Mouse (Mus musculus): ENCODE results near the gene Abhd16b.
A peak's percentile ranks its signal among the peaks of the same experiment; 100 is the strongest.

The Abhd16b gene

DNA sequence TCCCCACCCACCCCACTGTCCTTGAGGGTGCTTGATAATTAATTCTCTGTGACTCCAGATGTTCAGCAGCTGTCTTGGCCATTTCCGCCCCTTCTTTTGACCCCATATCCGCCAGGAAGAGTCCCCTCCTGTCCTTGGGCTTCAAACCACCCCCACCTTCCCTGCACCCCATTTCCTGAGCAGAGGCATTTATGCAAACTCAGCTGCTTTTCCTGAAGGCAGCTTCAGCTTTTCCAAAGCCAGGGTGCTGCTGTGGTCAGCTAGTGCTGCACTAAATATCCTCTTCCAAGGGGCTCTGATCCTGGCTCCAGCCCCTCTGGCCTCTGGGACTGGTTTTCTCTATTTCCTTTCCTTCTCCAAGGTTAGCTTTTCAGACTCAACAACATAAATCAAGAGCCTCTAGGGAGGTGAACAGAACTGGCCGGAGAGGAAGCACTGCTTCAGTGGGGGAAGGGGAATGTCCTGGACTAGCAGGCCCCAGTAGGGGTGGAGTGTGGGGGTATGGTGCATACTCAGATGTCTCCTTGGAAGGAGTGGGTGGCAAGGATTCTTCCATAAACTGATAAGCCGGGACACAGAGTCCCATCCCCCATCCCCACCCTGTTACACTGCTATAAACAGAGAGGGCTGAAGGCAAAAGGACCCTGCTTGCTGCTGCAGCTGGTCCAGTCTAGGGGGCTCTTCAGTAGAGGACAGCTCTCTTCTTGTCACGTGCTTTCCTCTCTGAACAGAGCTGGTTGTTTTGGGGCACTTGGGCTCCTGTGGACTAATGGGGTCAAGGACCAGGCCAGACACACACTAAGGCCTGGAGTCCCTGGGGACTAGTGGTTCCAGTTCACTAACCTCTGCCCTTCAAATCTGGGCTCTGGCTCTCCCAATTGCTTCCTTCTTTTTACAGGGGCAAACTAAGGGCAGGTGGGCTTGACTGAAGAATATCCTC lies 5.4 kb upstream of the Abhd16b start:
- peak; percentile 27 for DNase-seq

DNA sequence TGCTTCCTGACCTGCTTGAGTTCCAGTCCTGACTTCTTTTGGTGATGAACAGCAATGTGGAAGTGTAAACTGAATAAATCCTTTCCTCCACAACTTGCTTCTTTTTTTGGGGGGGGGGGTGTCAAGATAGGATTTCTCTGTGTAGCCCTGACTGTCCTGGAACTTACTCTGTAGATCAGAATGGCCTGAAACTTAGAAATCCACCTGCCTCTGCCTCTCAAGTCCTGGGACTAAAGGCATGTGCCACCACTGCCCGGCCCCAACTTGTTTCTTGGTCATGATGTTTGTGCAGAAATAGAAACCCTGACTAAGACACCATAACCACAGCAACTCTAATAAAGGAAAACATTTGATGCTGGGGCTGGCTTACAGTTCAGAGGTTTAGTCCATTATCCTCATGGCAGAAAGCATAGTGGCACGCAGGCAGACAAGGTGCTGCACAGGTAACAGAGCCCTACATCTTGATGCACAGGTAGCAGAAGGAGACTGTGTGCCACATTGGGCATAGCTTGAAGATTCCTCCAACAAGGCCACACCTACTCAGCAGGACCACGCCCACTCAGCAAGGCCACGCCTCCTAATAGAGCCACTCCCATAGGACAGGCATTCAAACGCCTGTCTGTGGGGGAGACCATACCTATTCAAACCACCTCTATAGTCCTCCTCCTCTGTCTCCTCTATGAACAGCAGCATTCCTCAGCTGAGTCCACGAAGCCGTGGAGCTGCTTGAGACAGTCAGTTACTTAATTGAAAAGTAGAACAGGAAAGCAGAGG lies 1.4 kb upstream of the Abhd16b start:
- DNase-seq = peak; percentile 55

DNA sequence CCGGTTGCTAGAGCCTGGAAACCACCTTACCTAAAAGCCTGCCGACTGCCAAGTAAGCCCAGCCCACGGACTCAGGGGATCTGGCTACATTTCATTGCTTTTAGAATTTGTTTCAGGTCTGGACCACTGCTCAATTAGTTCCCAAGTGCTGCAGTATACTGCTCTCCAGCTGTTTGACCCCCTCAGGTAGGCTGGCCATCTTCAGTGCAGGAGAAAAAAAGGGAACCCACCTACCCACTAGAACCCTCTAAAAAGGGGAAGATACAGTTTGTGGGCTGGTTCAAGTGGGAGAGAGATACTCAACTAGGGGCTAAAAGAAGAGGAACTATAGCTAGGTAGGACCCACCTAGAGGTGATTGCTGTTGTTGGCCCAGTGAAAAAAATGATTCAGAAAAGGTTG lies 800 bp upstream of the Abhd16b start:
- DNase-seq = no peak

DNA sequence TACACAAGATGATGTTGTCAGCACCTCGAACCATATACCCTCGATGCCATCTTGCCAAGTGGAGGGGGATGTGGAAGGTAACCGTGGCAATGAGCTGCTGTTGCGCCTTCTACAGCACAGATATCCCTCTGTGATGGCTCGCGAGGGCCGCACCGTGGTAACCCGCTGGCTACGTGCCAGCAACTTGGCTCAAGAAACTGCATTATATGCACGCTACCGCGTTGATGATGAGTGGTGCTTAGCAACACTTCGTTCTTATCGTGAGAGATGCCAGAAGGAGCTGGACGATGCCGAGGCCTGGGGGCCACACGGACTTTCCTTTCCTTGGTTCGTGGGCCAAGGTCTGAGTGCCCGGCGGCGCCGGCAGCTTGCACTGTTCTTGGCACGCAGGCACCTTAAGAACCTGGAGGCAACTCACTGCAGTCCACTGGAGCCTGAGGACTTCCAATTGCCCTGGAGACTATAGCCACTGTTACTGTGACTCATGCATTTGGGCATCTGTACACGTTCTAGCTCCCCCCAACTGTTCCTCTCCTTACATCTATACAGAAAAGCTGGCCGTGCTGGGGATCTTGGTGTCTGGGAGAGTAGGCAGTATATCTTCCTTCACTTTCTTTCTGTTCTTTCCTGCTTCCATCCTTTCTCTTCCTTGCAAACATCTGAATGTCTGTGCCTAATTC lies 1.4 kb downstream of the Abhd16b start:
- DNase-seq = no peak

DNA sequence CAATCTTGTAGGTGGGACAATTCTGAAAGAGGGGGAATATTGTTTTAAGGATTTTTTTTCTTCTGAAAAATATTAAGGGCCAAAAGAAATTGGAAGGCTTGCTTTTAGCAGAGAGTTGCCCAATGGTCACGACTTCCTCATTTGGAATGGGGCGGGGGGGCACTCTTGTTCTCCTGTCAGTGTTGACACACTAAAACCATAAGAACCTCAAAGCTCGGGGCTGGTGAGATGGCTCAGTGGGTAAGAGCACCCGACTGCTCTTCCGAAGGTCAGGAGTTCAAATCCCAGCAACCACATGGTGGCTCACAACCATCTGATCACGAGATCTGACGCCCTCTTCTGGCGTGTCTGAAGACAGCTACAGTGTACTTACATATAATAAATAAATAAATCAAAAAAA lies 2.8 kb downstream of the Abhd16b start:
- DNase-seq = peak; percentile 50

DNA sequence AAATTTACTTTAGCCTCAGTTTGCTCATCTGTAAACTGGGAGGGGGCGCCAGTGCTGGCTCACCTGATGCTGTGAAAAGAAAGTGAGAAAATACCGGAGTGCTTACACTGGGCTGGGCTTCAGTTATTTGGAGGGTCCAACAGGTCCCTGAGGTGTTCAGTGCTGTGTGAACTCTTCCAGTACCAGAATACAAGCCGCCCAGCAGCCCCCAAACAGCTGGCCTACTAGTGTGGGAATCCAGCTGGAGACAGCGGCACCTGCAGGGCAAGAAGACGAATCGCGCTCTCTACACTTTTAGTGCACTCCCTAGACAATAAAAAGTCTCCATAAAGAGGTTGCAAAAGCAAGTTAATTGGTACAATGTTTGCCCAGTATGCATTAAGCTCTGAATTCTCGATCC lies 3.3 kb downstream of the Abhd16b start:
- peak; percentile 75 for DNase-seq

DNA sequence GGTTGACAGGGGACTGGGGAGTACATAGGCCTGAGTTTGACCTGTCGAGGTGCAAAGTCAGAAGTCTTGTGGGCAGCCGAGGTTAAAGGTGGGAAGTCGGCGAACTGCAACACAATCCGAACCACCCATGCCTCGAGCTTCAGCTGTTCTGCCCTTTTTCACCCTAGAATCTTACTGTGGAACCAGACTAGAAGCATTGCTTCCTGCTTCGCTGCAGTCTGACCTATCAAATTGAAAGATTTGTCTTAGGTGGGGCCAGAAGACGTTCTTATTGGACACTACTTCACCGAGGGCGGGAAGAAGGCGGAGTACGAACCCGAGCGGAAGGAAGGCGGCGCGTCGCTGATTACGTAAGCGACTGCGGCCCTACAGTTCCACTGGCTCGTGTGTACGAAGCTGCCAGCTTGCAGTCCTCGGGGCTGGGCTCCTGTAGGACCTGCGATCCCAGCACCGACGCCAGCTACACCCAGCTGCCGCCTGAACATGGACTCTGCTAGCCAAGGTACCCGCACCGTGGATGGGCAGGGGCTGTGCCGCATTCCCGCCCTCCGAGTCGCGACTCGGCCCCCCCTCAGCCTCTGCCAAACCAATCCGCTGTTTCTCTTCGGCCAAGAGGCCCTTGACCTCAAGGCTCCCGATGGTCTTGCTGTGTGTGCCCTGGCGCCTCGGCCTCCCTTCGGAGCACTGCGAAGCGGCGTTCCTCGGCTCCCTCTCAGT lies 4.0 kb downstream of the Abhd16b start, which contains the start of gene Tpd52l2:
Tpd52l2 (plus strand) TSS at position 312 of the 717 bp plus-strand sequence.
- DNase-seq = peak; percentile 97

DNA sequence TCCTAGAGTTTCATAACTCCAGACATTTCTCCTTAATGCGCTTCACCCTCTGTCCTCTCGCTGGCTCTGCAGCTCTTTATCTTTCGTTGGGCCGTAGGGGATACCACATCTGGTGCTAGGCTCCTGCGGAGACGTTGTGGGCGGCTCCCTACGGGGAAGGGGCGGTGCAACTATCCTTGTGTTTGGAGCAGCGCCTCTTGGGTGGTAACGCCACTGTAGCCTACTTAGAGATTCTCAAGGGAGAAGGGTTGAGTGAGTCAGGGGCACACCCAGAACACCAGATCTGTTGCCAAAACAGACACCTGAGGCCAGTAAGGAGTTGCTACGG lies 4.5 kb downstream of the Abhd16b start:
- DNase-seq = peak; percentile 84

DNA sequence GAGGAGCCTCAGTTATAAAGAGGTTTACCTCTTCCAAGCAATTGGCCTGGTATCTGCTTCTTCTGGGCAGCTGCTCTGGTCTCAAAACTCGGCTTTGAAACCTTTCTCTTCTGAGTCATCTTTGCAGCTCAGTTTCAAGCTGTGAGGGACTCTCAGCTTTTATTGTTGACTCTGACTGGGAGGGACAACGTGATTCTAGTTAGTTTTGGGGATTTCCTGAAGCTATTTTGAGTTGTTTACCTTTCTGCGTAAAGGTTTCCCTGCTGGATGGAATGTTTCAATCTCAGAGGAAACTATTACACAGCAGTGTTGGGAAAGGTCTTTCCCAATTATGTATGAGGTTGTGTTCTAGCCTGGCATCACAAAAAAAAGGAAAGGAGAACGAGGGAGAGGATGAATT lies 5.6 kb downstream of the Abhd16b start:
- DNase-seq = no peak

DNA sequence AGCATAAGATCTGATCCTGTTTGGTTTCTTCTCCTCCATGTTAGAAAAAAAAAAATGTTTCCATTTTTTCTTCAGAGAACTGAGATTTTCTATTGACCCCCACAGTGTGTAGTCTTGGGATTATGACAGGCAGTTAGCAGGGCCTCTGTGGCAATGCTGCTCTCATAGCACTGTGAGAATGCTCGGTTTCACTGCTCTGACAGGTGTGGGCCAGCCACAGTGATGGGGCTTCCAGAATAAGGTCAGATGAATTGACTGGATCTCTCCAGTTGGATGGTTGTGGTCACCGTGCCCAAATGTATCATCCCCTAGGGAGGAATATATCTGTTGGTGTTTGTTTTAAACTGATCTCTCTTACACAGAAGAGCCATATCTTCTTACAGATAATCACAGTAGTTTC lies 16.2 kb downstream of the Abhd16b start:
- DNase-seq = no peak

DNA sequence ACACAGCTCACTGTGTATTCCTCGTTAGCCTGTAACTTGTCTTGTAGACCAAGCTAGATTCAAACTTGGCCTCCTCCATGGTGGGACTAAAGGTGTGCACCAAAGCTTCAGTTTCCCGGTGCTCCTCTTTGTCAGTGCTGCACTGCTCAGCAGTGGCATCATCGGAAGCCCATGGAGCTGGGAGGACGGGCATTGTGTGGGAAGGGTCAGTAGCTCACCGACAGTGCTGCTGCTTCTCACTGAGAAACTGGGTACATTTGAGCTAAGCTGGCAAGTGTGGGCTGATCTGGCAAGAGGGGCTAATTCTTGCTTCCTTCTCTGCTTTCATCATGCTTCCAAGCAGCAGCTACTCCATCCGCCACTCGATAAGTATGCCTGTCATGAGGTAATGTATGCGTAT lies 18.2 kb downstream of the Abhd16b start:
- DNase-seq = no peak

DNA sequence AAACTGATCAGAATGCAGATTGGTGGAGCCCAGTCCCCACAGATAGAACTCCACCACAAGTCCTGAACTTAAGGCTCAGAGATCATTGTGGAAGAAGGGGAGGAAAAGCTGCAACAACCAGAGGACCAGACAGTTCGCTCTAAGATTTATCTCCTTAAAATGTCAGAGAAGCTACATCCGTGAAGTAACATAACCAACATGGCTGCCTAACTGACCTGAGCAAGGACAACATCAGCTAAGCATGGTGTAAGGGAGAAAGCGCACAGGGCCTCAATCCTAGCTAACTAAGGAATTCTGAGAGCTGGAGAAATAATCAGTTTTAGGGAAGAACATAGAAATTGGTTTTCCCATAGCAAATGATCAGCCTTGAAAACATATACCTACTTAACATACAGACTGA lies 26.2 kb downstream of the Abhd16b start:
- no peak for DNase-seq

DNA sequence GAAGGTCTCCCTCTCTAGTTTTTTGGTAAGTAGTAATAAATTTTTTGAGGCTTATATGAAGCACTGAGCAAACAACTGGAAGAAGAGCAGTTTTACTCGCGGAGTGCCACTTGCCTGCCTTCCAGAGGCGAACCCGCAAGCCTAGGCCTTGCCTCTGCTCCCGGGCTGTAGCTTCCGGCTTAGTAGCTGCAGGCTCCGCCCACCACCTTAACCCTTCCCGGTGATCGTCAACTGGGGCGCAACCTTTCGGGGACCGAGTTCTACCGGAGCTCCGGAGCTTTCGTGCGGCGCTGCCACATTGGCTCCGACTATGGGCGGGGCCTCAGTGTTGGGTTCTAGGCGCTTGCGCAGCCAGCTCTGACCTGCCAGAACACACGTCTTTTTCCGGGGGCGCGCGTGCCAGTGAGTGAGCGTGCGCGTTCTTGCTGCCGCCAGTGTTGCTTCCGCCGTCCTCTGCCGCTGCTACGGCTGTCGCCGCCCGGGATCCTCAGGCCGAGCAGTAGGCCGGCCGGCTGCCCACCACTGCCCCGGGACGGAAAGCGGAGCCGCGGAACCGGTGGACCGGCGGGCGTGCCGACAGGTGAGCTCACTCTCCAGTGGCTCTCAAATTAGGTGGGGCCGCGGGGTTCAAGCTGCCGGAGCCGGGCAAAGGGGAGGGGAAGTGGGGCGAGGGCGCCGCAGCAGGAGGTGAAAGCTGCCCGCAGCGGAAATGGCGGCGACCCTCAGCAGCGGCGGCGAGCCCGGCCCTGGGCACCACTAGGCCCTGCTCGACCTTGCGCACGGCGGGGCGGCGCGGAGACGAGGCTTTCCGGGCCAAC lies 27.3 kb downstream of the Abhd16b start, which contains the start of gene Dnajc5:
Dnajc5 (plus strand) TSS at position 368 of the 818 bp plus-strand sequence.
- peak; percentile 99 for DNase-seq

DNA sequence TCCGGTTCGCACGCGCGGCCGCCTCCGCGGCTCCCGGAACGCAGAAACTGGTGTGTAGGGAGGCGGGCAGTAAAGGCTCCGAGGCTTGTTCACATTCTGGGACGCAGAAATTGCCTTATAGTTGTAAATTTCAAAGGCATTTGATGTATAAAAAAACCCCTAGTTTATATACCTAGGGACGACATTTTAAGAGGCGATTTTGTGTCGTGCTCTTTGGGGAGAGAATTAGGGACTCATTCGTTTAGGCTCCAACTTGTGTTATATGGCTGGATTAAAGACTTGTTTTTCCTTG lies 27.9 kb downstream of the Abhd16b start:
- no peak for DNase-seq

DNA sequence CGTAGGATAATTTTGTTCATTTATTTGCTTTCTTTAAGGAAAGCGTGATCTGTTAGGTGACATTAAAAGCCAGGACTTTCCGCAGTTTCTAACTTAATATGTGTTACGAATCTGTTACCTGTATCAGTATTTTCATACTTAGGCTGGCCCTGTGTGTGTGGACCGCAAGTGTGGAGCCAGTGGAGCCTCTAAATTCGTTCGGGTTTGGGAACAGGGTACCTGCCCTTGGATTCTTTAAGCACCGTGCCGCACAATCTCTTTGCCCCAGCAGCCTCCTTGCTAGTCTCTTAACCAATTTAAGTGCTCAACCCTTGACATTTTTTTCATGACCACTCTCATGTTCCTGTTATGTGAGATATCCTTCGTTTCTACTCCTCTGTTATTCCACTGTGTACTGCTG lies 28.5 kb downstream of the Abhd16b start:
- DNase-seq = peak; percentile 31

DNA sequence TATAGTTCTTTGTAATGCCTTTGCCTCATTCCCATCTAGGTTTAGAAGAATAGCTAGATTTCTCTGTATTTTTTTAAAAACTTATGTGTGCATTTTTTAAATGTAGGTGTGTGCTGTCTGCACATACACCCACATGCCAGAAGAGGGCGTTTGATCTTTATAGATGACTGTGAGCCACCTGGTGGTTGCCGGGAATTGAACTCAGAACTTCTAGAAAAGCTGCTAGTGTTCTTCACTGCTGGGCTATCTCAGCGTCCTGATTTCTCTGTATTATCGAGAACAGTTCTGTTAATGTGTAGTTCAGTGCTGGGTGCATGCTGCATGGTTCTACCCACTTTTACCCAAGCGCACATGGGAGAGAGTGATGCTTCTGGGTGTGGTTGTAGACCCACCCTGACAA lies 29.8 kb downstream of the Abhd16b start:
- peak; percentile 67 for DNase-seq

DNA sequence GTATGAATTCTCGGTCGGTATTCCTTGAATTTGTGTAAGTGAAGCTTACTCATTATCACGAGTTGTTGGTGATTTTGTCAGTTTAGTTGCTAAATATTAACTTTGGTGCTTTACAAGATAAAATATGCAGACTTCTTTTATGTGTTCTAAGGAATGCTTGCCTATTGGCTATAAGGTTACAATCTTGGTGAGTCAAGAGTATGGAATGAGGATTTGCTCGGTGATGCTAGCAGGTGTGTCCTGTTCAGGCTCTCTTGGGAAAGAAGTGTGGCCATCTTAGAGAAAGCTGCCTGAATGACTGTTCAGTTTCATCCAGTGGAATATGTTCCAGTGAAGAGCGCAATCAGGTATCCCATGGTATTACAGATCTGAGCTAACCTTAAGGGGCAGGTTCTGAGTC lies 32.5 kb downstream of the Abhd16b start:
- DNase-seq = no peak

DNA sequence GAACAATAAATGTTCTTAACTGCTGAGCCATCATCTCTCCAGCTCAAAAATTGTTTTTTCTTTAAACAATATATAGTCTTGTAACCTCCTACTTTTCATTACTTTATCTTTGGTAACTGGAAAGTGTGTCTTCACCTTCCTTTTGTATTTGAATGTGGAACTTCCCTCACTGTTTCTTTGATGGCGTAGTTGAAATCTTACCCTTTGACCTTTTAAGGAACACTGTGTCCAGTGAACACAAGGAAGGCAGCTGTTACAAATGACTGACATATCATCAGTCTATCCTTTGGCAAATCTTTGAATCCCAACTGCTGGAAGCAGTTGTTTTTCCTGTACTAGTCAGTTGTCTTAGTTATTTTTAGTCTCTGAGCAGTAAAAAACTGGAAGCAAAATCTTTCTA lies 36.1 kb downstream of the Abhd16b start:
- DNase-seq = peak; percentile 41

DNA sequence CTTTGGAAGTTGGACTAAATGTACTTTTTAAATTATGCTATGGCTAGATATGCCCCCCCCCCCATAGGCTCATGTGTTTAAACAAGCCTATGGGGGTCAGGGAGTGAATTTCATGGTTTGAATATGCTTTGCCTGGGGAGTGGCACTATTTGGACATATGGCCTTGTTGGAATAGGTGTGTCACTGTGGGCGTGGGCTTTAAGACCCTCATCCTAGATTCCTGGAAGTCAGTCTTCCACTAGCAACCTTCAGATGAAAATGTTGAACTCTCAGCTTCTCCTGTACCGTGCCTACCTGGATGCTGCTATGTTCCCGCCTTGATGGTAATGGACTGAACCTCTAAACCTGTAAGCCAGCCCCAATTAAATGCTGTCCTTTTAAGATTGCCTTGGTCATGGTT lies 39.6 kb downstream of the Abhd16b start:
- DNase-seq = no peak

DNA sequence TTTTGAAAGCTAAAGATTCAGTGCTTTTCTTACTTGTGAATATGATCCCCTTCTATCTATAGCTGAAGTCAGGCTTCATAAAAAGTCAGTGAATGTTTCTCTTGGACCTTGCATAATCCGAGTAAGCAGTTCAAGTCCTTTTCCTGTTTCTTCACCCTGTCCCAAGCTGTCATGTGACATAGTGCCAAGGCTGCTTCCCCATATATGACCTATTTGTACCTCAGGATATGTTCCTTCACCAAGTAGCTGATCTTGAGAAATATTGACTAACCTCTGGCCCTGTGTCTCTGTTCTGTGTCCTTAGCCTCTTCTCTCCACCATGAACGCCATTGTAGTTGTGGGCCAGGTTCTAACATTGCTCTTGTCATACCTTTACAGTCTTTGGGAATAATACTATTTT lies 43.4 kb downstream of the Abhd16b start:
- peak; percentile 65 for DNase-seq

DNA sequence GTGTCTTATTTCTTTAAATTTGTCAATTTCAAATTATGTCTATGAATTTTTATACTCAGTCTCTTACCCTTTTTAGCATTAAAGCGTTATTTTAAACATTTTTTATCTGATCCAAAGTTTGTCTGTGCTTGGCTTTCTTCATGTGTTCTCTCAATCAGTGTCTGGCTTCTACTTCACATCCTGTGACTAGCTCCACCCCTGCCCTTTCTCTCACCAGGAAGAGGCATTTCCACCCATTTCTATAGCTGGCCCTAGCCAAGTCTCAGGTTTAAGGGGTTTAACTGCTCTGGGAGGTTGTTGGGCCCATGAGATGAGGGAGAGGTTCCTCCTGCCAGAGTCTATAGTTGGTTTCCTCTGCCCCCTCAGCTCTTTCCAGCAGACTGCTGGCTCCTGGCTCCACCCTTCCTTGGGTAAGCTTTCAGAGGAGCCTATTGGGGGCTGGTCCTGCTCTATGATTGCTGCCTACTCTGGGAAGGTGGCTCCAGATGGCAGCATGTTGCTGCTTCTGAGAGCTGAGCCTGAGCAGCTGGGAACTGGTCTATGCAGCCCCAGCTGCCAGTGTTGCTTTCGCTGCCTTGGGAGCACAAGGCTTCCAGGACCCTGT lies 44.5 kb downstream of the Abhd16b start:
- DNase-seq = peak; percentile 48
